Mouse (Mus musculus): Measurements from ENCODE around the gene Pgghg.

DNA sequence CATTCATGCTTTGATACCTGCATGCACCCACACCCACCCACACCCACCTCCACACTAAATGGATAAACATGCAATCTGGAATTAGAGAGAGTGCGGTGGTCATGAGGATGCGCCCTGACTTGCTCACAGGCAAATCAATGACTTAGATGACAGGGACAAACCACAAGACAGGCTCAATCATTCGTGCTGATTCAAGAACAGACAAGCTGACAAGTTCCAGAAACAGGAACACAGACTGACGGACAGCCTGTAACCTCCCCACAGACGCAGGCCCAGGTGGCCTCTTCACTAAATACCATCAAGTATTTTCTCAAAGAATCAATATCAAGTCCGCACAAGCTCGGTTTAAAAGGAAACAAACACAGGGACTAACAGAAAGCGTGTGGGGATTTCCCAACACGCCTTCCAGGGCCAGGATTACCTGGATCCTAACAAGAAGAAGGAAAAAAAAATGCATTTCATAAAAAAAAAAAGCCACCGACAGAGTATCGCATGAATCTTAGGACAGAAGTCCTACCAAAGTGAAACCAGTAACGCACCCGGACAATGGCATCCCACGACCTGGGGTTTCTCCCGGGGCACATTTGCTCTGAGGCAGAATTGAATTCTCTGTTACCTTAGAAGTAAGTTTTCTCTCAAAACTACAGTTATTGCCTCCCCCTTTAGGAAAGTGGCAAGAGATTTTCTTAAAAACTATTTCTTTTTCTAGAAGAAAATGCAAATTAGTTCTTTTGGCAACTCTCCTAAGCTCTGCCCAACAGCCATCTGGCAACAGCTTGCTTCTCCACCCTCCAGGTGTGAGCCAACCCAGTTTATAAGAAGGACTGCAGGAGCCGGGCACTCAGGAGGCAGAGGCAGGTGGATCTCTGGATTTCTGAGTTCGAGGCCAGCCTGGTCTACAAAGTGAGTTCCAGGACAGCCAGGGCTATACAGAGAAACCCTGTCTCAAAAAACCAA lies 46.3 kb downstream of the Pgghg start:
- TF ChIP-seq POLR2A (IDR thresholded peaks at IDR 0.05; ENCODE audit: low read depth, low read length) (0 out of 2 replicates have a peak, but pooled peaks have one; percentile 25), CTCF (conservative IDR thresholded peaks at IDR 0.05 in 1 of 2, IDR thresholded peaks at IDR 0.05 in 1 of 2; ENCODE audit: low read depth in 2 of 2, low read length in 2 of 2) (no peak), BHLHE40 (IDR thresholded peaks at IDR 0.05; ENCODE audit: low read depth, low read length) (peak; percentile 84), ETS1 (conservative IDR thresholded peaks at IDR 0.05; ENCODE audit: low read depth, low read length) (no peak; the same call in 1 of the 2 replicates), MYC (IDR thresholded peaks at IDR 0.05; ENCODE audit: low read depth, low read length) (no peak; the same call in 1 of the 2 replicates)
